Mouse (Mus musculus) stomach, embryonic 15.5 days (tissue): ENCODE results near the gene Eif4g1. TPM values are rescaled to one million over a fixed set of nuclear protein-coding genes. Genes with fewer than 3 reads are reported as not detected.

Source experiments
- ATAC-seq: fragments of 200-750 bp; cut with Nextera tagmentation; 2 replicates; pipeline ENCODE4 v1.8.0; 2017; ENCODE audit warnings: low read depth, moderate number of reproducible peaks, moderate TSS enrichment; ENCODE audit not compliant: insufficient read depth, low FRiP score
- H3K27ac ChIP-seq: fragments of 300-500 bp; sonication (generic); 2 replicates; pipeline ENCODE4 v1.5.1; 2015; ENCODE audit warnings: mild to moderate bottlenecking, inconsistent platforms
- H3K27me3 ChIP-seq: fragments of 300-500 bp; sonication (generic); replicated peaks from 2 replicates; pipeline ENCODE4 v1.6.1; 2015; ENCODE audit warnings: inconsistent platforms
- H3K36me3 ChIP-seq: fragments of 300-500 bp; sonication (generic); 2 replicates; pipeline ENCODE4 v1.6.1; 2015; ENCODE audit warnings: inconsistent platforms
- H3K4me1 ChIP-seq: fragments of 300-500 bp; sonication (generic); 2 replicates; pipeline ENCODE4 v1.6.1; 2015; ENCODE audit warnings: inconsistent platforms
- H3K4me2 ChIP-seq: fragments of 300-500 bp; sonication (generic); 2 replicates; pipeline ENCODE4 v1.6.1; 2015; ENCODE audit warnings: mild to moderate bottlenecking, inconsistent platforms
- H3K4me3 ChIP-seq: fragments of 300-500 bp; sonication (generic); replicated peaks from 2 replicates; pipeline ENCODE4 v1.5.1; 2015; ENCODE audit warnings: inconsistent platforms
- H3K9ac ChIP-seq: fragments of 300-500 bp; sonication (generic); 2 replicates; pipeline ENCODE4 v1.6.1; 2015; ENCODE audit warnings: inconsistent platforms
- H3K9me3 ChIP-seq: fragments of 300-500 bp; sonication (generic); 2 replicates; pipeline ENCODE4 v1.6.1; 2016; ENCODE audit warnings: inconsistent platforms
- WGBS: fragments of 180-500 bp; shearing (Covaris S2); methylation state at CpG from one replicate; pipeline ENCODE4 v1.1.7; 2015; 5-methylcytosine and 5-hydroxymethylcytosine counted together
- polyA plus RNA-seq: library from polyadenylated mRNA; unstranded; fragments of >200 nt; fragmentation: Nextera tagmentation; extraction: Ambion mirVana; gene quantifications from 2 replicates; pipeline ENCODE4 v1.2.1, GENCODE M21; 2015

Gene Eif4g1
- polyA plus RNA-seq, 1 experiment from 2014 or later: 168 TPM

DNA sequence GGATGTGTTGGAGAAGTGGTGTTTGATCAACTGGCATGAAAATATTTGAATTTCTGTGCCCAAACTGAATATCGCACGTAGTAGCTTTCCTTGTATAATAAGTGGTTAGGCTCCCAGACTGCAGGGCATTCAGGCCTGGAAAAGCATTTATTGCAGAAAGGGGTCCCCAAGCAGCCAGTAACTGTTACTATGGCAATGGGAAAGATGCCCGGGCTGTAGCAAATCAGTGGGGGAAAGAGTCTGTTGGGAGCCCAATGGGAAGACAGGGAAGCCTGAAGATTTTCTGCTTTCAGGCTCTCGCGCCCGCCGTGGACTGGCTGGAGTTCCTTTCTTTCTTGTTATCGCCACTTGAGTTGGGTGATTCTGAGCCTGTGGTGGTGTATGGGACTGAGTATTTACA lies 29.7 kb upstream of the Eif4g1 start:
- Histone ChIP-seq H3K9ac (no peak overlapping the region), H3K4me1 (no peaks in the 10 kb centered on the region), H3K36me3 (no peaks in the 10 kb centered on the region), H3K27me3 (no peaks in the 10 kb centered on the region), H3K9me3 (no peaks in the 10 kb centered on the region), H3K4me3 (no peak overlapping the region), H3K27ac (no peak overlapping the region), H3K4me2 (no peak overlapping the region)
- 77% methylated on average over 8 of the region's 8 CpGs for WGBS
- ATAC-seq: no peak

- H3K27me3 ChIP-seq: no peaks in the 10 kb centered on the region
- no peak for ATAC-seq
- H3K4me3 ChIP-seq: no peak overlapping the region
- 1% methylated on average over 8 of the region's 8 CpGs for WGBS
- no peaks in the 10 kb centered on the region for H3K9me3 ChIP-seq
- no peak overlapping the region for H3K9ac ChIP-seq
- no peaks in the 10 kb centered on the region for H3K4me1 ChIP-seq
- no peak overlapping the region for H3K27ac ChIP-seq
- H3K36me3 ChIP-seq: no peaks in the 10 kb centered on the region
- no peak overlapping the region for H3K4me2 ChIP-seq
Observed at GRCm38 (mm10) chr16:20642161-20642560, 26.0 kb upstream of the Eif4g1 start.

DNA sequence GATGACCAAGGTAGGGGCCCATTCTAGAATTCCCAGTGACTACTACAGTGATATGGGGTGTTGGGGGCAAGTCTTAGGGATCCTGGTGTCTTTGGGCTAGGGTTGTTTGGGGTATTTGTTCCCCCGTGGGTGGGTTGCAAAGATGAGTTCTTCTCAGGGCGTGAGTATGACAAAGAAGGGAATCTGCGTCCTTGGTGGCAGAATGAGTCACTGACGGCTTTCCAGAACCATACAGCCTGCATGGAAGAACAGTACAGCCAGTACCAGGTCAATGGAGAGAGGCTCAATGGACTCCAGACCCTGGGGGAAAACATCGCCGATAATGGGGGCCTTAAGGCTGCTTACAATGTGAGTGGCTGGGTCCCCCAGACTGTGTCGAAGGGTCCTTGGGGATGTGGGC lies 24.2 kb upstream of the Eif4g1 start:
- Histone ChIP-seq H3K4me3 (no peak overlapping the region), H3K9ac (no peak overlapping the region), H3K4me2 (no peak overlapping the region), H3K27ac (no peak overlapping the region), H3K4me1 (no peaks in the 10 kb centered on the region), H3K9me3 (no peaks in the 10 kb centered on the region), H3K27me3 (no peaks in the 10 kb centered on the region), H3K36me3 (no peaks in the 10 kb centered on the region)
- WGBS: 86% methylated on average over 7 of the region's 7 CpGs
- no peak for ATAC-seq

DNA sequence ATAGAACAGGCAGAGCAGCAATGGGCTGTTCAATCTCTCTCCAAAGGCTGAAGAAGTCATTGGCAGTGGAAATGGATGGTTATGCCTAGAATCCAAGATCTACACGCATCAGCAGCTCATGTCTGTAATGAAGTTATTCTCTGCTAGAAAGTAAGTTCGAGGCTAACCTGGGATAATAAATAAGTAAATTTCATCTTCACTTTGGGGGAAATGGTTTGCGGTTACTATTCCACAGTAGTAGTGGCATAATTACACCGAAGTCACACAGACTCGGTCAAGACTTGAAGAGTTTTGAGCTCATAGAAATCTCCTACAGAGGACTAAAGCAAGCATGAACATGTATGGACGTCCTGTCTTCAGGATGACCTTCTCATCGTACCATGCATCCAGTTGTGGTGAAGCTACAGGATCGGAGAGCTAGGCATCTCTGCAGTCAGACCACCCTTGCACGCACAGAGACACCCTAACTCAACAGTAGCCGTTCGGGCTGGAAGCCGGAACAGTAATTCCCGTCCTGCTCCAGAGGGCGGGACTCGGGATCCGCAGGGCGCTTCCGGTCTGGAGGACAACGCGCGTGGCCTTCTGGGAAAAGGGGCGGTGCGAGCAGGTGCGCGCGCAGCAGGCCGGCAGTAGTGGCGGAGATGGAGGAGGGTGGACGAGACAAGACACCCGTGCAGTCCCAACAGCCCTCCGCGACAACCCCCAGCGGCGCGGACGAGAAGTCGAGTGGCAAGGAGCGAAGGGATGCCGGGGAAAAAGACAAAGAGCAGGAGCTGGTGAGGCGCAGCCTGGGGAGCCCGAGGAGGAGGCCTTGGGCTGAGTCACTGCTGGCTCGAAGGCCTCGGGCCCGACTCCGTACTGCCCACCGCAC lies 16.8 kb upstream of the Eif4g1 start, which contains the start of gene Psmd2:
Gene Psmd2 (plus strand): TSS at position 577 of the 871 bp plus-strand sequence.
- H3K4me2 ChIP-seq: peak within 1 kb of the TSS; percentile 86
- peak within 1 kb of the TSS; percentile 96 for H3K4me3 ChIP-seq
- H3K9ac ChIP-seq: peak within 1 kb of the TSS; percentile 85
- no peaks in the 10 kb centered on the region for H3K27me3 ChIP-seq
- peak within 1 kb of the TSS; percentile 71 for H3K27ac ChIP-seq
- 0 out of 2 replicates have a peak, but pooled peaks cover 3% of the 10 kb centered on the region for H3K4me1 ChIP-seq
- H3K9me3 ChIP-seq: no peaks in the 10 kb centered on the region
- 1% methylated on average over 46 of the region's 46 CpGs for WGBS
- H3K36me3 ChIP-seq: peaks cover 14% of the 10 kb centered on the region
- ATAC-seq: peak; percentile 94

GRCm38 (mm10) chr16:20651947-20652310 lies 16.2 kb upstream of the Eif4g1 start:
- Histone ChIP-seq H3K27ac (peak overlapping the region; percentile 71; the same call in 1 of the 2 replicates), H3K36me3 (peaks cover 20% of the 10 kb centered on the region), H3K27me3 (no peaks in the 10 kb centered on the region), H3K9me3 (no peaks in the 10 kb centered on the region), H3K4me3 (peak overlapping the region; percentile 96), H3K9ac (peak overlapping the region; percentile 85), H3K4me2 (peak overlapping the region; percentile 86), H3K4me1 (0 out of 2 replicates have a peak, but pooled peaks cover 3% of the 10 kb centered on the region)
- 9% methylated on average over 12 of the region's 12 CpGs for WGBS
- ATAC-seq: no peak; the same call in 1 of the 2 replicates

GRCm38 (mm10) chr16:20653315-20653714 lies 14.8 kb upstream of the Eif4g1 start:
- Histone ChIP-seq H3K4me1 (0 out of 2 replicates have a peak, but pooled peaks cover 3% of the 10 kb centered on the region), H3K9me3 (no peaks in the 10 kb centered on the region), H3K4me2 (no peak overlapping the region), H3K9ac (no peak overlapping the region), H3K36me3 (peaks cover 33% of the 10 kb centered on the region), H3K27ac (no peak overlapping the region), H3K4me3 (no peak overlapping the region), H3K27me3 (no peaks in the 10 kb centered on the region)
- 44% methylated on average over 2 of the region's 2 CpGs for WGBS
- ATAC-seq: no peak

DNA sequence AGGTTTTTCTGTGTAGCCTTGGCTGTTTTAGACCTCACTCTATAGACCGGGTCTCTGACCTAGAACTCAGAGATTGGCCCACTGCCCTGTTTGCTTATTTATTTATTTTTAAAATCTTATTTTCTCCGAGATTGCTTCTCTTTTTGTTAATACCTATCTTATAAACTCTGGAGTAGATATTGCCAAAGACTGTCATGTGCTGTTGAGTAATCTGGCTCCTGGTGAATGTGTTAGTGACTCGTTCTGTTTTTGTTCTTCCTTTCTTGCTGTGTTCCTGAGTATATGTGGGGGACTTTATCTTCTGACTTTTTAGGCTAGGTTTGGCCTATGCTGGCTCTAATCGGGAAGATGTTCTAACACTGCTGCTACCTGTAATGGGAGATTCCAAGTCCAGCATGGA lies 10.5 kb upstream of the Eif4g1 start:
- Histone ChIP-seq H3K4me3 (no peak overlapping the region), H3K9ac (no peak overlapping the region), H3K36me3 (peaks cover 73% of the 10 kb centered on the region), H3K4me1 (no peaks in the 10 kb centered on the region), H3K27me3 (no peaks in the 10 kb centered on the region), H3K27ac (no peak overlapping the region), H3K4me2 (no peak overlapping the region), H3K9me3 (no peaks in the 10 kb centered on the region)
- no peak for ATAC-seq
- 89% methylated on average over 4 of the region's 4 CpGs for WGBS

- no peak overlapping the region for H3K27ac ChIP-seq
- no peak overlapping the region for H3K9ac ChIP-seq
- no peaks in the 10 kb centered on the region for H3K9me3 ChIP-seq
- H3K4me1 ChIP-seq: peaks cover 14% of the 10 kb centered on the region
- peaks cover 7% of the 10 kb centered on the region; the same call in 1 of the 2 replicates for H3K36me3 ChIP-seq
- ATAC-seq: no peak
- no peak overlapping the region for H3K4me3 ChIP-seq
- no peaks in the 10 kb centered on the region for H3K27me3 ChIP-seq
- no peak overlapping the region for H3K4me2 ChIP-seq
- WGBS: 89% methylated on average over 3 of the region's 3 CpGs
Observed at GRCm38 (mm10) chr16:20670291-20670690, 2.2 kb downstream of the Eif4g1 start.

DNA sequence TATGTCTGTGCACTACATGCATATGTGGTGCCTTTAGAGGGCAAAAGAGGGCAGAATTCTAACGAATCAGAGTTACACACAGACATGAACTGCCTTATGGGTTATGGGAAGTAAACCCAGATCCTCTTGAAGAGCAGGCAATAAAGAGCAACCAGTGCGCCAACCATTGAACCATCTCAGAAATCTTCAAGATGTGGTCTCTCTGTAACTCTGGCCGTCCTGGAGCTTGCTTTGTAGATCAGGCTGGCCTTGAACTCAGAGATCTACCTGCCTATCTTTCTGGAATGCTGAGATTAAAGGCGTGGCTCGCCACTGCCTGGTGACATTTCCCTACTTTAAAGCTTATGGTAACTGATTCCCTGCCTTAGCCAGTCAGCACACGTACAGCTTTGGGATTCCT lies 3.8 kb downstream of the Eif4g1 start:
- H3K36me3 ChIP-seq: peaks cover 20% of the 10 kb centered on the region
- H3K9me3 ChIP-seq: no peaks in the 10 kb centered on the region
- peak overlapping the region; percentile 57 for H3K4me2 ChIP-seq
- H3K4me1 ChIP-seq: peaks cover 14% of the 10 kb centered on the region
- H3K4me3 ChIP-seq: peak overlapping the region; percentile 88
- WGBS: 21% methylated on average over 6 of the region's 6 CpGs
- no peaks in the 10 kb centered on the region for H3K27me3 ChIP-seq
- H3K27ac ChIP-seq: peak overlapping the region; percentile 36; the same call in 1 of the 2 replicates
- no peak overlapping the region for H3K9ac ChIP-seq
- ATAC-seq: no peak

- Histone ChIP-seq H3K4me1 (peaks cover 16% of the 10 kb centered on the region), H3K27ac (peak overlapping the region; percentile 95), H3K9ac (peak overlapping the region; percentile 78), H3K36me3 (peaks cover 23% of the 10 kb centered on the region), H3K27me3 (no peaks in the 10 kb centered on the region), H3K9me3 (no peaks in the 10 kb centered on the region), H3K4me3 (peak overlapping the region; percentile 88), H3K4me2 (peak overlapping the region; percentile 89)
- WGBS: under 1% methylated on average over 38 of the region's 38 CpGs
- ATAC-seq: peak; percentile 92
Observed at GRCm38 (mm10) chr16:20672500-20672902, 4.4 kb downstream of the Eif4g1 start.

- ATAC-seq: peak; percentile 68
- no peaks in the 10 kb centered on the region for H3K9me3 ChIP-seq
Observed at GRCm38 (mm10) chr16:20672965-20673705, 5.0 kb downstream of the Eif4g1 start.

More at GRCm38 (mm10) chr16:20672965-20673705, 5.0 kb downstream of the Eif4g1 start:
- Histone ChIP-seq H3K4me3 (peak overlapping the region; percentile 88), H3K27me3 (no peaks in the 10 kb centered on the region), H3K27ac (peak overlapping the region; percentile 95), H3K9ac (peak overlapping the region; percentile 78), H3K4me1 (peaks cover 21% of the 10 kb centered on the region), H3K4me2 (peak overlapping the region; percentile 89), H3K36me3 (peaks cover 30% of the 10 kb centered on the region)
- 0% methylated on average over 56 of the region's 78 CpGs for WGBS
